Mouse (Mus musculus): ENCODE results near the gene Mamdc2. TPM values are rescaled to one million over a fixed set of nuclear protein-coding genes. Genes with fewer than 3 reads are reported as not detected.

Gene Mamdc2
- total and polyA plus RNA-seq, 2 experiments: 1.5 to 2.1 TPM

DNA sequence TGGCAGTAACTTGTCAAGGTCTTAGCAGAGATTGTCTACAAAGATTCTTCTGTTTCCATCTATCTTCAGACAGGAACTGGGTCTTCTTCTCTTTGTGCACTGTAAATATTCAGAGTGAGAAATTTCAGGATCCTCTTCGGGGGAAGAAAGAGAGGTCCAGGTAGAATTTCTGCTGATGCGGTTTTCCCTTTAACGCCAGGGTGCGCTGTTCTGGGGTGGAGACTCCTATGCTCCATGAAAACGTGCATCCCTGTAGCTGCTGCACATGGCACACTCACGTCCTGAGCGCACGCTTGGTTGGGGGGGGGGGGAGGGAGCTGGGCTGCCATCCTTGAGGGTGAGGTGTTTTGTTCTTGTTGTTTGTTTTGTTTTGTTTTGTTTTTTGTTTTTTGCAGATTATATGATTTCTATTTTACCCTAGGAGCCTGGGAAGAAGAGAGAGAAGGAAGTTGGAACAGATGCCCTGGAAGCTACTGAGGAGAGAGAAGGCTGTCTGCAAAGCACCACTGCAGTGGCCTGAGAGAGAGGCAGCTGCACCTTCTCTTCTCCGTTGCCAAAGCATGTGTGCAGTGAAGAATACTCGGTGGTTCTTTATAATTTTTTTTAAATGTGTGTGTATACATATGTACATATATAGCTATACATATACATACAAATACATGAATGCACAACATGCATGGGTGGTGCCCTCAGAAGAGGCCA lies 30.8 kb upstream of the Mamdc2 start:
- peak; percentile 74 for TF ChIP-seq CTCF (IDR thresholded peaks at IDR 0.05; ENCODE audit: low read depth, low read length)
- no peak for TF ChIP-seq POLR2A (IDR thresholded peaks at IDR 0.05; ENCODE audit: extremely low read depth, insufficient read depth, low read length)
- H3K27ac ChIP-seq (replicated peaks; ENCODE audit: insufficient read depth, low read depth, low read length): no peak overlapping the region
- no peak overlapping the region for H3K9ac ChIP-seq (ENCODE audit: low read depth, low read length)
- 17% methylated on average over 10 of the region's 10 CpGs for WGBS
- H3K36me3 ChIP-seq (ENCODE audit: control insufficient read depth, insufficient read depth, low read length): no peaks in the 10 kb centered on the region
- no peaks in the 10 kb centered on the region for H3K4me1 ChIP-seq (ENCODE audit: control insufficient read depth, insufficient read depth, low read length)
- no peaks in the 10 kb centered on the region for H3K27me3 ChIP-seq (ENCODE audit: control insufficient read depth, insufficient read depth, low read length)
- H3K4me3 ChIP-seq (ENCODE audit: insufficient read depth, low read depth, low read length): no peak overlapping the region
- peak; percentile 61 for DNase-seq (ENCODE audit: extremely low read depth, low read depth, low spot score)
- H3K79me2 ChIP-seq (ENCODE audit: control insufficient read depth, insufficient read depth, low read length): no peaks in the 10 kb centered on the region

DNA sequence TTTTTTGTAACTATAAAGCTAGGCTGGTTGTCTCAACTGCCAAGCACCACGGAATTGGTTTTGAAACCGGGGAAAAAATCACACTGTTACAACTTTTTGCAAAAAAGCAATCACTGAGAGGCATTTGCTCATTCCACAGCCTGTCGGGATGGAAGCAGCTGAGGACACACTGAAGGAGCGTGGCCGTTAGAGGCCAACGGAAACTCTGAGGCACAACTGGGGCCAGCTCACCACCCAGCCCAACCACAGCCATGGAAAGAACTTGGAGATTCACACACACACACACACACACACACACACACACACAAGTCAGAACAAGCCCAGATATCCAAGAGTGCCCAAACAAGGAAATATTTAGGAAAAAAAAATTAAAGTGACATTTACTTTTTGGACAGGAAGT lies 29.6 kb upstream of the Mamdc2 start:
- H3K4me1 ChIP-seq (ENCODE audit: control insufficient read depth, insufficient read depth, low read length): no peaks in the 10 kb centered on the region
- H3K79me2 ChIP-seq (ENCODE audit: control insufficient read depth, insufficient read depth, low read length): no peaks in the 10 kb centered on the region
- TF ChIP-seq POLR2A (IDR thresholded peaks at IDR 0.05; ENCODE audit: extremely low read depth, insufficient read depth, low read length): no peak
- no peak for TF ChIP-seq CTCF (IDR thresholded peaks at IDR 0.05; ENCODE audit: low read depth, low read length)
- no peak overlapping the region for H3K9ac ChIP-seq (ENCODE audit: low read depth, low read length)
- H3K27ac ChIP-seq (replicated peaks; ENCODE audit: insufficient read depth, low read depth, low read length): no peak overlapping the region
- DNase-seq (ENCODE audit: extremely low read depth, low read depth, low spot score): no peak
- no peak overlapping the region for H3K4me3 ChIP-seq (ENCODE audit: insufficient read depth, low read depth, low read length)
- no peaks in the 10 kb centered on the region for H3K27me3 ChIP-seq (ENCODE audit: control insufficient read depth, insufficient read depth, low read length)
- WGBS: 73% methylated on average over 6 of the region's 6 CpGs
- H3K36me3 ChIP-seq (ENCODE audit: control insufficient read depth, insufficient read depth, low read length): no peaks in the 10 kb centered on the region

DNA sequence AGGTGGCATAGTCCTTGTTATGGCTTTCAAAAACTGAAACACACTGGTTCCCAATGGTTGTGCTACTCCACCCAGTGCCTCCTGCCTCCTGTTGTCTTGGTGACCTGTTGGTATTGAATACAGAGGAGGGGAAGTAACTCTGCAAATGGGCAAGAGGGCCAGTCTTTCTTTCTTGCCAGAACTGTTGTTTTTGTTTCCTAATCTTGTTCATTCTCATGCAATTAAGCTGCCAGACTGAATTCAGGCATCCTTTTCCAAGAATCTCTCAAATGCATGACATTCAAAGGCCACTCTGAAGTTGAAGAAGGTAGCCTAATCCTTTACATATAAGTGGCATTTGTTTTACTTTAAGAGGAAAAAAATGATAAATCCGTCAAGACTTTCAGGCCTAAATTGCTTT lies 19.6 kb upstream of the Mamdc2 start:
- 65% methylated on average over 1 of the region's 1 CpGs for WGBS
- Histone ChIP-seq H3K9ac (ENCODE audit: low read depth, low read length) (no peak overlapping the region), H3K4me1 (ENCODE audit: control insufficient read depth, insufficient read depth, low read length) (no peaks in the 10 kb centered on the region), H3K36me3 (ENCODE audit: control insufficient read depth, insufficient read depth, low read length) (no peaks in the 10 kb centered on the region), H3K79me2 (ENCODE audit: control insufficient read depth, insufficient read depth, low read length) (no peaks in the 10 kb centered on the region), H3K27me3 (ENCODE audit: control insufficient read depth, insufficient read depth, low read length) (no peaks in the 10 kb centered on the region), H3K27ac (replicated peaks; ENCODE audit: insufficient read depth, low read depth, low read length) (no peak overlapping the region), H3K4me3 (ENCODE audit: insufficient read depth, low read depth, low read length) (no peak overlapping the region)
- no peak for DNase-seq (ENCODE audit: extremely low read depth, low read depth, low spot score)
- TF ChIP-seq POLR2A (IDR thresholded peaks at IDR 0.05; ENCODE audit: extremely low read depth, insufficient read depth, low read length): no peak
- no peak for TF ChIP-seq CTCF (IDR thresholded peaks at IDR 0.05; ENCODE audit: low read depth, low read length)

DNA sequence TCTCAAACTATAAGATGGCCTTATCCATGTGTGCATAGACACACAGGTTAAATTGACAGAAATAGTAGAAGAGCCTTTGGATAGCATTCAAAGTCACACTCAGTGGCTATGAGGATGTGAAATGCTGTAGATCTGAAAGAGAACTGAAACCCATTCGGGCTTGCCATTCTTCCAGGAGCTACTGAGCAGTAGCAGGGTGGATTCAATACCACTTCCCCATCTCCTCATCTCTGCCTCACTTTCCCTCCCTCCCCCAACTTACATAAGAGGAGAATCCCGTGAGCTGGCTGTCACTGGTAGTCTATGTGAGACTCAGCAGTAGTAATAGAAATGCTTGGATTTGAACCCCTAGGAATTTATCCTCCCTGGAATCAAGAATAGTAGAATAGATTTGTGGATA lies 18.8 kb upstream of the Mamdc2 start:
- WGBS: 73% methylated on average over 2 of the region's 2 CpGs
- Histone ChIP-seq H3K4me3 (ENCODE audit: insufficient read depth, low read depth, low read length) (no peak overlapping the region), H3K9ac (ENCODE audit: low read depth, low read length) (no peak overlapping the region), H3K27ac (replicated peaks; ENCODE audit: insufficient read depth, low read depth, low read length) (no peak overlapping the region), H3K79me2 (ENCODE audit: control insufficient read depth, insufficient read depth, low read length) (no peaks in the 10 kb centered on the region), H3K27me3 (ENCODE audit: control insufficient read depth, insufficient read depth, low read length) (no peaks in the 10 kb centered on the region), H3K36me3 (ENCODE audit: control insufficient read depth, insufficient read depth, low read length) (no peaks in the 10 kb centered on the region), H3K4me1 (ENCODE audit: control insufficient read depth, insufficient read depth, low read length) (no peaks in the 10 kb centered on the region)
- DNase-seq (ENCODE audit: extremely low read depth, low read depth, low spot score): no peak
- TF ChIP-seq POLR2A (IDR thresholded peaks at IDR 0.05; ENCODE audit: extremely low read depth, insufficient read depth, low read length) (no peak), CTCF (IDR thresholded peaks at IDR 0.05; ENCODE audit: low read depth, low read length) (no peak)

DNA sequence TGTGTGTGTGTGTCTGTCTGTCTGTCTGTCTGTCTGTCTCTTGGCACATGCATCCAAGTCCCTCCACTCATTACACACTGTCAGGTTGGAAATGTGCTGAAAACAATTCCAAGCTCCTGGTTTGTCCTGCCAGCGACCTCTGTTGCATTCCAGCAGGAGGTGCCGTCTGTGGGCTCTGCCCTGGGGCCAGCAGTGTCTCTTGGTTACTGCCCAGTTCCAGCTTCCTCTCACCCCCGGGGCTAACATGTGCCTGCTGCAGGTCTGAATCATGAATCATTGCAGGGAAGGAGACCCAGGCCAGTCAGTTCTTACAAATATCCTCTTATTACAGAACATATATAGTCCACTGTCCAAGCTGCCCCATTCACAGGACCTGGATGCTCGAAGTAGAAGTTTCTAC lies 9.2 kb upstream of the Mamdc2 start:
- H3K27ac ChIP-seq (replicated peaks; ENCODE audit: insufficient read depth, low read depth, low read length): no peak overlapping the region
- WGBS: 44% methylated on average over 4 of the region's 4 CpGs
- no peak for DNase-seq (ENCODE audit: extremely low read depth, low read depth, low spot score)
- H3K79me2 ChIP-seq (ENCODE audit: control insufficient read depth, insufficient read depth, low read length): no peaks in the 10 kb centered on the region
- TF ChIP-seq CTCF (IDR thresholded peaks at IDR 0.05; ENCODE audit: low read depth, low read length): no peak
- no peak for TF ChIP-seq POLR2A (IDR thresholded peaks at IDR 0.05; ENCODE audit: extremely low read depth, insufficient read depth, low read length)
- no peak overlapping the region for H3K9ac ChIP-seq (ENCODE audit: low read depth, low read length)
- peaks cover 2% of the 10 kb centered on the region; the same call in 1 of the 2 replicates for H3K27me3 ChIP-seq (ENCODE audit: control insufficient read depth, insufficient read depth, low read length)
- H3K36me3 ChIP-seq (ENCODE audit: control insufficient read depth, insufficient read depth, low read length): no peaks in the 10 kb centered on the region
- H3K4me3 ChIP-seq (ENCODE audit: insufficient read depth, low read depth, low read length): no peak overlapping the region
- H3K4me1 ChIP-seq (ENCODE audit: control insufficient read depth, insufficient read depth, low read length): no peaks in the 10 kb centered on the region

DNA sequence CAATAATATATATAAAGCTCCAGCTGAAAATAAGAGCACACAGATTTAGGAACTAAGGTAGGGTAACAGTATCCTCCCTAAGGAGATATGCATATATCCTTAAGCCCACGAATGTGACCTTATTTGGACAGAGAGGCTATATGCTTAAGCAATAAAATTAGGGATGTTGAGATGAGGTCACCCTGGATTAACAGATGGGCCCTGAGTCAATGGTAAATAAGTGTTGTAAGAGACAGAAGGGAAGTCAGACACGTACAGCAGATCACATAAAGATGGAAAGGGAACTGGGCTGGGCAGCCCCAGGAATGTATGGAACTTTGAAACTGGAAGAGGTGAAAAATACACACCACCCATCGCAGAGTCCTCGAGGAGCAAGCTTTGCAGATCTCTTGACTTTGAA lies 3.1 kb upstream of the Mamdc2 start:
- Histone ChIP-seq H3K79me2 (ENCODE audit: control insufficient read depth, insufficient read depth, low read length) (no peaks in the 10 kb centered on the region), H3K4me1 (ENCODE audit: control insufficient read depth, insufficient read depth, low read length) (no peaks in the 10 kb centered on the region)
- WGBS: 67% methylated on average over 4 of the region's 4 CpGs

More for the DNA sequence above, 3.1 kb upstream of the Mamdc2 start:
- no peak overlapping the region for H3K9ac ChIP-seq (ENCODE audit: low read depth, low read length)
- no peak overlapping the region for H3K27ac ChIP-seq (replicated peaks; ENCODE audit: insufficient read depth, low read depth, low read length)
- no peak for DNase-seq (ENCODE audit: extremely low read depth, low read depth, low spot score)
- no peak overlapping the region for H3K4me3 ChIP-seq (ENCODE audit: insufficient read depth, low read depth, low read length)
- H3K36me3 ChIP-seq (ENCODE audit: control insufficient read depth, insufficient read depth, low read length): no peaks in the 10 kb centered on the region
- TF ChIP-seq CTCF (IDR thresholded peaks at IDR 0.05; ENCODE audit: low read depth, low read length) (no peak), POLR2A (IDR thresholded peaks at IDR 0.05; ENCODE audit: extremely low read depth, insufficient read depth, low read length) (no peak)
- peaks cover 5% of the 10 kb centered on the region for H3K27me3 ChIP-seq (ENCODE audit: control insufficient read depth, insufficient read depth, low read length)
